Mouse (Mus musculus): ENCODE measurements around the gene Sfta2. TPM values are rescaled to one million over a fixed set of nuclear protein-coding genes. Genes with fewer than 3 reads are reported as not detected.

Sfta2 gene
- polyA plus RNA-seq, 1 experiment = 0.89 TPM

GRCm38 (mm10) chr17:35673416-35674035 lies 72.2 kb downstream of the Sfta2 start, which contains the start of gene Gtf2h4:
Gene Gtf2h4 (minus strand): TSS chr17:35673739.
- peak; percentile 89 for DNase-seq (ENCODE audit: low read depth)

- DNase-seq (ENCODE audit: low read depth) = no peak
These were observed 79.2 kb downstream of the Sfta2 start for GRCm38 (mm10) chr17:35680591-35680990.

DNA sequence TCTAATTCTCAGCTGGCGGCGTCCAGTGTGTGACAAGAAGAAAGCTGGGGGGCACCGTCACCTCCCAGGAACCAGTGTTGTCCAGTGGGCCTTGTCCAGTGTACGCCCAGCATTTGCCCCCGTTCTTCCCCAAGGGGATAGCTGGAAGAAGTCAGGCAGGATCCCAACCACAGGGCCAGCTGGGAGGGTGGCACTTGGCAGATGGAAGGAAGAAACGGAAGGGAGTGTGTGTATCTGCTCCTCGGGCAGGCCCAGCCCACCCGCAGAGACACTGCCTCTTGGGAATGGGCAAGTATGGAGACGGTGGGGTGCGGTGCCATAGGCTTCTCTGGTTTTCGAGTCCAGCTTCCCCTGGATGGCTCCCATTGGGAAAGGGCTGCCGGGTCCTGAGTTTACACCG lies 80.6 kb downstream of the Sfta2 start:
- no peak for DNase-seq (ENCODE audit: low read depth)

DNA sequence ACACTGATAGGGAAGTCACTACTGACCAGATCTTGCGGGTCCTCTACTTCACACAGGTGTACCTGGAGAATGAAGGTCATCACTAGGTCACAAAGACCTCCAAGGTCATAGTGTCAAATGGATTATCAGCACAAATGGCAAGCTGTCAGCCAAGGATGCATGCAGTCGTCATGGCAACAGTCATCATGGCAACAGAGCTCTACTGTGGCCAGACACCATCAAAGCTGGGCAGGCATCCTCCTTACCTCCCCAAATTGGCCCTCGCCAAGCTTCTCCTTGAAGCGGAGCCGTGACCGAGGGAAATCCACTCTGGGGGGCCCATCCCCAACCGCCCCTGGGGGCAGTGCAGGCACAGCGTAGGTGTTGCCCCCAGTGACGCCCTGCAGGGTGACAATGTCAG lies 83.7 kb downstream of the Sfta2 start:
- no peak for DNase-seq (ENCODE audit: low read depth)

- no peak for DNase-seq (ENCODE audit: low read depth)
These were observed 87.2 kb downstream of the Sfta2 start for GRCm38 (mm10) chr17:35688347-35689175.

GRCm38 (mm10) chr17:35689936-35690645 lies 88.7 kb downstream of the Sfta2 start:
- DNase-seq (ENCODE audit: low read depth) = no peak

GRCm38 (mm10) chr17:35691811-35692210 lies 90.5 kb downstream of the Sfta2 start:
- DNase-seq (ENCODE audit: low read depth) = no peak

- DNase-seq (ENCODE audit: low read depth) = no peak
These were observed 91.0 kb downstream of the Sfta2 start for GRCm38 (mm10) chr17:35692368-35692767.

DNA sequence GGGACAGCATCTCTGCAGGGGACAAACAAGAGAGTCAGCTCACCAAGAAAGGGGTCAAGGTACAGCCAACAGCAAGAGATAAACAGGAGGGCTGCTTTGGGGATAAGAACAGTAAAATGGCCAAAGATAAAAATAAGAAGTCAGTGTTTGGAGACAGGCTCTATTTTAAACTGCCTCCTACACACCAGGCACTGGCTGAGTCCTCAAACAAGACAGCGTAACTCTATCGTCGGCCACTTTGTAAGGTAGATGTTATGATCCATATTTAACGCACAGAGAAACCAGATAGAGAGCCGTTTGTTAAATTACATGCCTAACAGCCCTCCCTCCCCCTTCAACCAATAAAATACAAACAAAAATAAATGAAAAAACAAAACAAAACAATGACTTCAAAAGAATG lies 92.6 kb downstream of the Sfta2 start:
- no peak for DNase-seq (ENCODE audit: low read depth)

GRCm38 (mm10) chr17:35695289-35695688 lies 93.9 kb downstream of the Sfta2 start:
- DNase-seq (ENCODE audit: low read depth) = no peak

DNA sequence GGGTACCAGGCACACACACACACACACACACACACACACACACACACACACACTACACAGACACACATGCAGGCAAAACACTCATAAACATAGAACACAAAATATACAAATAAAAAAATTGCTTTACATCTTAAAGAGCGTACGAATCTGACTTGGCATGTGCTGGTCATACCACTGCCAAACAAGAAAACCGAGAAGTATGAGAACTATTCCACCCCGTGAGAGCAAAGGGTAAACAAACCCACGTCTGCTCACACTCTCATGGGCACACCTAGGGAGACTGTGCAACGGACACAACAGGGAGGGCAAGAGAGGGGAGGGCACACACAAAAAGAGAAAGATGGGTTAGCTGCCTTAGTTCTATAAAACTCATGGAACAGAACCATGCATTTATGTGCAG lies 95.3 kb downstream of the Sfta2 start:
- DNase-seq (ENCODE audit: low read depth) = no peak

DNA sequence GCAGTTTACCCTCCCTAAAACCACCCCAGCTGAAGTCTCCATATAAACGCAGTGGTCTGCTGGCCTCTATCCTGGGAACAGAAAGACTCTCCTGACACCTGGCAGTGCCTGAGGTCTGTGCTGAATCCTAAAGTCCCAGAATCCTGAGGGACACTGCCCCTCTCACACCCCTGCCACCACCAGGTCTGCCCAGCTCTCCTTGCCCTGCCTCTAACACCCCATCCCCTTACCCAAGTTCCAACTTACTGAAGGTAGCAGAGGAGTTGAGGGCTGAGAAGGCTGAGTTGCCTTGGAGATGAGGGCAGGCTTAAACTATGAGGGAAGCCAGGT lies 96.0 kb downstream of the Sfta2 start:
- no peak for DNase-seq (ENCODE audit: low read depth)

DNA sequence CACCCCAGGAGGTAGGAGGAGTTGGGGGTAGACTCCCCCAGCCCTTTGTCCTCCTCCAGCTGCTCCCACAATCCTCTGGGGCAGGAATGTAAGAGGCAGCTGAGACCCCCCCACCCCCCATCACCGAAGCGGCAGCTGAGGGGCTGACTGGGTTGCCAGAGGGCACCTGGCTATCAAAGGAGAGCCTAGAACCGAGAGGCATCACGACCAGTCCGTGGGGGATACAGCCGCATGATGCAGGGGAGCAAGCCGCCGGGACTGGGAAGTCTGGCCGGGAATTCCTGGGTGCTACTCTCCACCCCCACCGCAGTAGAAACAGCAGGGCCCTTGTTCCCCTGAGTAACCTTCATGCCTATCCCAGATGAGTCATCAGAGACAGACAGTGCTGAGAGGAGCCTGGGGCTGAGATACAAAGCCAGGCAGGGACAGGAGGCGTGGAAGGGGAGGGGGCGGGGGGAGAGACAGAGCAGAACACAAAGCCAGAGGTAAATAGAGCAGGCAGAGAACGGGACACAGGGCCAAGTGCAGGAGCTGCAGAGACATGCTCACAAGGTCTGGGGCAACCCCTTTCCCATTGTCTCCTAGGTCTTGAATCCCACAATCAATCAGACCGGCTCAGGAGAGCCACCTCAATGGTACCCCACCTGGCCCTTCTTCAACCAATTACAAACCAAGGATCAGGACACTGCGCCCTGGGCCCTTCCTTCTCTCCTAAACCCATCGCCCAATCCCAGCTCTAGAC lies 96.6 kb downstream of the Sfta2 start:
- peak; percentile 93 for DNase-seq (ENCODE audit: low read depth)

GRCm38 (mm10) chr17:35698501-35698883 lies 97.1 kb downstream of the Sfta2 start:
- no peak for DNase-seq (ENCODE audit: low read depth)

- no peak for DNase-seq (ENCODE audit: low read depth)
These were observed 98.6 kb downstream of the Sfta2 start for GRCm38 (mm10) chr17:35699919-35700318.

Other genes with a start within 250 kb of the Sfta2 start
- 40.4 and 55.1 TPM in 2 replicates for gene H2-Q4, start 221.9 kb upstream of the Sfta2 start, polyA plus RNA-seq (2012; rRNA removed)
- gene H2-Q6, start 176.7 kb upstream of the Sfta2 start, polyA plus RNA-seq (2012; rRNA removed) = 18.6 and 33.9 TPM in 2 replicates
- 40.0 and 56.7 TPM in 2 replicates for gene H2-Q7, start 162.4 kb upstream of the Sfta2 start, polyA plus RNA-seq (2012; rRNA removed)
- 9.1 and 10.8 TPM in 2 replicates for gene H2-Q10, start 131.5 kb upstream of the Sfta2 start, polyA plus RNA-seq (2012; rRNA removed)
- gene Pou5f1, start 95.5 kb upstream of the Sfta2 start, polyA plus RNA-seq (2012; rRNA removed) = 0.11 TPM in 1 of 2 replicates, not detected in the other
- 5.5 and 7.4 TPM in 2 replicates for gene Tcf19, start 84.7 kb upstream of the Sfta2 start, polyA plus RNA-seq (2012; rRNA removed)
- 6.2 and 6.8 TPM in 2 replicates for gene Cchcr1, start 84.4 kb upstream of the Sfta2 start, polyA plus RNA-seq (2012; rRNA removed)
- gene Psors1c2, start 68.3 kb upstream of the Sfta2 start, polyA plus RNA-seq (2012; rRNA removed) = 0.15 TPM in 1 of 2 replicates, not detected in the other
- 37.0 and 43.5 TPM in 2 replicates for gene Cdsn, start 49.4 kb upstream of the Sfta2 start, polyA plus RNA-seq (2012; rRNA removed)
- 1.3 and 7.4 TPM in 2 replicates for gene 2300002M23Rik, start 34.1 kb upstream of the Sfta2 start, polyA plus RNA-seq (2012; rRNA removed)
- gene Gm9573, start 25.1 kb downstream of the Sfta2 start, polyA plus RNA-seq (2012; rRNA removed) = 0.76 and 6.3 TPM in 2 replicates
- gene Mucl3, start 42.1 kb downstream of the Sfta2 start, polyA plus RNA-seq (2012; rRNA removed) = not detected in 2 replicates
- gene Vars2, start 66.0 kb downstream of the Sfta2 start, polyA plus RNA-seq (2012; rRNA removed) = 16.6 and 21.5 TPM in 2 replicates
- 20.0 and 24.3 TPM in 2 replicates for gene Gtf2h4, start 72.2 kb downstream of the Sfta2 start, polyA plus RNA-seq (2012; rRNA removed)
- 53.2 and 61.8 TPM in 2 replicates for gene Ddr1, start 103.1 kb downstream of the Sfta2 start, polyA plus RNA-seq (2012; rRNA removed)
- 16.8 and 19.5 TPM in 2 replicates for gene Ier3, start 220.1 kb downstream of the Sfta2 start, polyA plus RNA-seq (2012; rRNA removed)
- gene Flot1, start 221.7 kb downstream of the Sfta2 start, polyA plus RNA-seq (2012; rRNA removed) = 68.4 and 96.1 TPM in 2 replicates
- 245 and 297 TPM in 2 replicates for gene Tubb5, start 236.8 kb downstream of the Sfta2 start, polyA plus RNA-seq (2012; rRNA removed)
- gene Mdc1, start 240.0 kb downstream of the Sfta2 start, polyA plus RNA-seq (2012; rRNA removed) = 8.2 and 10.0 TPM in 2 replicates